13 mouse cellular contexts compared by ENCODE assay signal in genomic region chr8:103442420-103443125, GRCm38 (mm10).
DNase-seq lines count a peak whose midpoint lies in the region; ATAC-seq and TF ChIP-seq lines count a peak whose summit lies in the region.
"Had no signal": no experiment of that assay in that cellular context is flagged by ENCODE, and none has a peak within 500 bp of the region (broad histone marks: within the 10 kb centered on the region; RNA-seq: fewer than 3 reads in every experiment).

No protein-coding gene starts in this region.

- no peak overlapping the region for H3K4me3 ChIP-seq in kidney, embryonic 15.5 days (replicated peaks)
- no peak overlapping the region for H3K4me3 ChIP-seq in limb, embryonic 14.5 days (replicated peaks; ENCODE audit: low read length)
- H3K4me3 ChIP-seq: embryonic facial prominence, embryonic 15.5 days; heart, embryonic 15.5 days had no signal

- H3K4me2 ChIP-seq in kidney, embryonic 15.5 days = no peak overlapping the region
- no peak overlapping the region for H3K4me2 ChIP-seq in limb, embryonic 14.5 days (replicated peaks; ENCODE audit: low read depth, low read length, severe bottlenecking)
- H3K4me2 ChIP-seq: embryonic facial prominence, embryonic 15.5 days; heart, embryonic 15.5 days had no signal

- no peak overlapping the region for H3K9ac ChIP-seq in kidney, embryonic 15.5 days
- H3K9ac ChIP-seq in limb, embryonic 14.5 days (ENCODE audit: low read depth, low read length, severe bottlenecking) = no peak overlapping the region
- H3K9ac ChIP-seq: embryonic facial prominence, embryonic 15.5 days; heart, embryonic 15.5 days; liver, postnatal 0 days had no signal

- H3K9me3 ChIP-seq in kidney, embryonic 15.5 days (replicated peaks) = no peaks in the 10 kb centered on the region
- no peaks in the 10 kb centered on the region for H3K9me3 ChIP-seq in limb, embryonic 14.5 days (ENCODE audit: control insufficient read depth, low read length)
- H3K9me3 ChIP-seq: embryonic facial prominence, embryonic 15.5 days; heart, embryonic 15.5 days had no signal

- 26% methylated on average over 6 of the region's 6 CpGs for WGBS in kidney, embryonic 15.5 days
- WGBS in limb, embryonic 14.5 days = 20% methylated on average over 6 of the region's 6 CpGs

- TF ChIP-seq POLR2A in limb, embryonic 14.5 days (IDR thresholded peaks at IDR 0.05; ENCODE audit: borderline replicate concordance, extremely low read depth, insufficient read depth, insufficient read length) = no peak

- no peak for DNase-seq in kidney, postnatal 36 days
- peak; percentile 14 for DNase-seq in R1 (ENCODE audit: low read depth, low spot score)
- peak; percentile 42 for DNase-seq in embryo, embryonic 11.5 days (ENCODE audit: low read depth, low spot score)
- DNase-seq in limb, embryonic 14.5 days (ENCODE audit: low spot score) = peak; percentile 45
- DNase-seq in ovary, postnatal 36 days (ENCODE audit: low spot score) = no peak
- no peak for DNase-seq in adrenal gland, postnatal 4 days (ENCODE audit: low spot score in 2 of 2)
- DNase-seq: gastrocnemius, postnatal 10 days; liver, postnatal 0 days had no signal

- ATAC-seq in kidney, embryonic 15.5 days (replicated peaks; ENCODE audit: low FRiP score) = no peak
- no peak; the same call in 1 of the 2 replicates for ATAC-seq in limb, embryonic 14.5 days (ENCODE audit: low FRiP score, low read depth)
- no peak for ATAC-seq in erythroblast, adult 5-6 weeks (replicated peaks; ENCODE audit: low FRiP score, poor library complexity, severe bottlenecking)
- ATAC-seq: intestine, postnatal 0 days; liver, postnatal 0 days had no signal

- H3K27me3 ChIP-seq in kidney, embryonic 15.5 days = no peaks in the 10 kb centered on the region
- no peaks in the 10 kb centered on the region for H3K27me3 ChIP-seq in limb, embryonic 14.5 days (ENCODE audit: control insufficient read depth, insufficient read depth, low read length)
- H3K27me3 ChIP-seq: embryonic facial prominence, embryonic 15.5 days; heart, embryonic 15.5 days had no signal

- H3K36me3 ChIP-seq in kidney, embryonic 15.5 days = no peaks in the 10 kb centered on the region
- no peaks in the 10 kb centered on the region for H3K36me3 ChIP-seq in limb, embryonic 14.5 days (ENCODE audit: control insufficient read depth, insufficient read depth, low read length)
- H3K36me3 ChIP-seq: embryonic facial prominence, embryonic 15.5 days; heart, embryonic 15.5 days had no signal

- peak overlapping the region; percentile 48; the same call in 1 of the 2 replicates for H3K27ac ChIP-seq in kidney, embryonic 15.5 days
- H3K27ac ChIP-seq in limb, embryonic 14.5 days (replicated peaks; ENCODE audit: low read depth, low read length) = peak overlapping the region; percentile 27; the same call in 1 of the 2 replicates
- H3K27ac ChIP-seq: embryonic facial prominence, embryonic 15.5 days; heart, embryonic 15.5 days had no signal

- H3K4me1 ChIP-seq in kidney, embryonic 15.5 days = no peaks in the 10 kb centered on the region
- peaks cover 9% of the 10 kb centered on the region; the same call in 1 of the 2 replicates for H3K4me1 ChIP-seq in limb, embryonic 14.5 days (ENCODE audit: control insufficient read depth, insufficient read depth, low read length)
- H3K4me1 ChIP-seq: embryonic facial prominence, embryonic 15.5 days had no signal

Comparison
In these comparisons a context has a peak if more than half of its experiments do, and no peak if none do; other contexts are left out.
1. DNase-seq: peak in R1 (single experiment), embryo, embryonic 11.5 days (single experiment) and limb, embryonic 14.5 days (single experiment); none in kidney, postnatal 36 days (0 of 2), ovary, postnatal 36 days (single experiment) and adrenal gland, postnatal 4 days (0 of 2).